Comparison of ENCODE assay signal across 22 mouse cellular contexts in genomic region chr13:55479929-55480328, GRCm38 (mm10). TPM values are rescaled to one million over a fixed set of nuclear protein-coding genes. Genes with fewer than 3 reads are reported as not detected.
DNase-seq lines count a peak whose midpoint lies in the region; ATAC-seq and TF ChIP-seq lines count a peak whose summit lies in the region.
"Had no signal": no experiment of that assay in that cellular context is flagged by ENCODE, and none has a peak within 500 bp of the region (broad histone marks: within the 10 kb centered on the region; RNA-seq: fewer than 3 reads in every experiment).

No protein-coding gene starts in this region.

- H3K27ac ChIP-seq in forebrain, embryonic 12.5 days, result peak overlapping the region; percentile 1; the same call in 1 of the 2 replicates
- H3K27ac ChIP-seq in forebrain, postnatal 0 days (ENCODE audit: low read depth, low read length), result no peak overlapping the region
- 0 out of 2 replicates have a peak overlapping the region, but pooled peaks have one; percentile 31 for H3K27ac ChIP-seq in heart, embryonic 15.5 days
- H3K27ac ChIP-seq in MEL (ENCODE audit: control insufficient read depth, low read depth, low read length), result no peak overlapping the region
- H3K27ac ChIP-seq: embryonic facial prominence, embryonic 13.5 days; embryonic facial prominence, embryonic 15.5 days; forebrain, embryonic 10.5 days had no signal

- TF ChIP-seq EP300 in MEL (IDR thresholded peaks at IDR 0.05; ENCODE audit: low read depth in 1 of 2, low read length in 2 of 2), result peak in 1 of 2 experiments; percentile 33; a peak in 1 of 4 replicates

- H3K36me3 ChIP-seq in forebrain, embryonic 12.5 days (replicated peaks), result peaks cover 82% of the 10 kb centered on the region
- peaks cover 74% of the 10 kb centered on the region for H3K36me3 ChIP-seq in forebrain, postnatal 0 days (ENCODE audit: insufficient read depth)
- H3K36me3 ChIP-seq in heart, embryonic 15.5 days, result peaks cover 41% of the 10 kb centered on the region
- H3K36me3 ChIP-seq in MEL (ENCODE audit: control insufficient read depth in 1 of 2, insufficient read depth in 2 of 2, low read length in 2 of 2), result peaks cover 0 to 6% of the 10 kb centered on the region in 2 experiments; a peak in 2 of 4 replicates
- H3K36me3 ChIP-seq: G1E had no signal

- peaks cover 41% of the 10 kb centered on the region for H3K4me1 ChIP-seq in forebrain, embryonic 12.5 days
- H3K4me1 ChIP-seq in forebrain, postnatal 0 days (ENCODE audit: insufficient read depth), result peaks cover 20% of the 10 kb centered on the region
- H3K4me1 ChIP-seq in heart, embryonic 15.5 days (replicated peaks), result peaks cover 42% of the 10 kb centered on the region
- H3K4me1 ChIP-seq in MEL (ENCODE audit: control insufficient read depth in 1 of 2, insufficient read depth in 2 of 2, low read length in 2 of 2), result peaks cover 5 to 17% of the 10 kb centered on the region in 2 experiments; a peak in 3 of 4 replicates

- no peaks in the 10 kb centered on the region for H3K79me2 ChIP-seq in MEL (ENCODE audit: control insufficient read depth, insufficient read depth, low read length, poor library complexity)

- no peak overlapping the region for H3K4me3 ChIP-seq in forebrain, embryonic 12.5 days (replicated peaks)
- no peak overlapping the region for H3K4me3 ChIP-seq in forebrain, postnatal 0 days (ENCODE audit: low read depth, low read length)
- no peak overlapping the region for H3K4me3 ChIP-seq in heart, embryonic 15.5 days
- H3K4me3 ChIP-seq in MEL (ENCODE audit: control insufficient read depth in 1 of 2, insufficient read depth in 1 of 2, low read depth in 2 of 2, low read length in 2 of 2), result no peak overlapping the region
- H3K4me3 ChIP-seq: embryonic facial prominence, embryonic 13.5 days; embryonic facial prominence, embryonic 15.5 days; erythroblast, embryonic 14.5 days; forebrain, embryonic 10.5 days had no signal

- TF ChIP-seq POLR2A in MEL (IDR thresholded peaks at IDR 0.05; ENCODE audit: control insufficient read depth in 1 of 2, insufficient read depth in 1 of 2, low read depth in 1 of 2, low read length in 2 of 2, poor library complexity in 1 of 2), result peak in 1 of 2 experiments; percentile 49; a peak in 2 of 4 replicates

- DNase-seq in forebrain, postnatal 0 days, result no peak
- DNase-seq in heart, adult 11 months, result no peak
- DNase-seq in MEL (ENCODE audit: low read depth, low spot score), result peak; percentile 53
- DNase-seq: adrenal gland, adult 2 months; adrenal gland, postnatal 10 days; adrenal gland, postnatal 25 days; cerebellum, adult 11 months; cerebellum, adult 18-20 months; cerebellum, adult 8-10 months; cerebellum, adult 9-11 months; cerebellum, postnatal 14 days; cerebellum, postnatal 36 days; embryo, embryonic 11 days had no signal

- no peak for ATAC-seq in forebrain, embryonic 12.5 days (ENCODE audit: low FRiP score)
- no peak for ATAC-seq in forebrain, postnatal 0 days
- ATAC-seq in heart, embryonic 15.5 days (replicated peaks; ENCODE audit: insufficient number of reproducible peaks, insufficient read depth, low FRiP score, low read depth), result no peak
- ATAC-seq: CD4-positive, CD25-positive, alpha-beta regulatory T cell, adult 4 months; forebrain, embryonic 14.5 days had no signal

- H3K9ac ChIP-seq in forebrain, embryonic 12.5 days, result no peak overlapping the region
- H3K9ac ChIP-seq in forebrain, postnatal 0 days, result no peak overlapping the region
- no peak overlapping the region for H3K9ac ChIP-seq in heart, embryonic 15.5 days
- H3K9ac ChIP-seq in MEL (ENCODE audit: control insufficient read depth, low read depth, low read length, poor library complexity, severe bottlenecking), result no peak overlapping the region
- H3K9ac ChIP-seq: embryonic facial prominence, embryonic 13.5 days; embryonic facial prominence, embryonic 15.5 days had no signal

- H3K4me2 ChIP-seq in forebrain, embryonic 12.5 days, result no peak overlapping the region
- no peak overlapping the region for H3K4me2 ChIP-seq in forebrain, postnatal 0 days (ENCODE audit: low read depth)
- no peak overlapping the region for H3K4me2 ChIP-seq in heart, embryonic 15.5 days
- H3K4me2 ChIP-seq: embryonic facial prominence, embryonic 13.5 days; embryonic facial prominence, embryonic 15.5 days had no signal

- TF ChIP-seq RAD21 in MEL (IDR thresholded peaks at IDR 0.05; ENCODE audit: low read depth, low read length), result no peak

- TF ChIP-seq CTCF in forebrain, postnatal 0 days (IDR thresholded peaks at IDR 0.05; ENCODE audit: low read depth), result no peak
- no peak for TF ChIP-seq CTCF in MEL (IDR thresholded peaks at IDR 0.05 in 2 of 3, conservative IDR thresholded peaks at IDR 0.05 in 1 of 3; ENCODE audit: control insufficient read depth in 1 of 3, insufficient read depth in 1 of 3, low read depth in 2 of 3, low read length in 3 of 3, poor library complexity in 1 of 3, severe bottlenecking in 1 of 3)

- H3K27me3 ChIP-seq in forebrain, embryonic 12.5 days, result no peaks in the 10 kb centered on the region
- H3K27me3 ChIP-seq in forebrain, postnatal 0 days (ENCODE audit: insufficient read depth, low read length), result no peaks in the 10 kb centered on the region
- H3K27me3 ChIP-seq in heart, embryonic 15.5 days, result peaks cover 60% of the 10 kb centered on the region
- H3K27me3 ChIP-seq in MEL (ENCODE audit: control insufficient read depth in 1 of 2, insufficient read depth in 2 of 2, low read length in 2 of 2), result peaks cover 0 to 3% of the 10 kb centered on the region in 2 experiments; a peak in 3 of 4 replicates
- H3K27me3 ChIP-seq: embryonic facial prominence, embryonic 13.5 days; embryonic facial prominence, embryonic 15.5 days had no signal

- H3K9me3 ChIP-seq in forebrain, embryonic 12.5 days, result no peaks in the 10 kb centered on the region
- H3K9me3 ChIP-seq in forebrain, postnatal 0 days (ENCODE audit: low read length), result no peaks in the 10 kb centered on the region
- H3K9me3 ChIP-seq in heart, embryonic 15.5 days (replicated peaks), result no peaks in the 10 kb centered on the region
- no peaks in the 10 kb centered on the region for H3K9me3 ChIP-seq in MEL (replicated peaks; ENCODE audit: insufficient read depth, low read length)
- H3K9me3 ChIP-seq: embryonic facial prominence, embryonic 13.5 days; embryonic facial prominence, embryonic 15.5 days; forebrain, embryonic 10.5 days; G1E had no signal

TF ChIP-seq in MEL, 35 proteins besides CTCF, POLR2A, EP300 and RAD21 (continues in another document):
- TF ChIP-seq USF2 (IDR thresholded peaks at IDR 0.05; ENCODE audit: borderline replicate concordance in 1 of 2, insufficient read depth in 1 of 2, low read depth in 1 of 2, low read length in 2 of 2), result no peak
- 0 out of 2 replicates have a peak, but pooled peaks have one; percentile 13 for TF ChIP-seq GATA1 (IDR thresholded peaks at IDR 0.05; ENCODE audit: low read depth, low read length)
- 0 out of 2 replicates have a peak, but pooled peaks have one; percentile 5 for TF ChIP-seq ETS1 (IDR thresholded peaks at IDR 0.05; ENCODE audit: low read depth, low read length)

RNA-seq across cellular contexts. Expression of gene Dbn1, which starts 8.0 kb away (rescaled TPM):
- polyA plus RNA-seq in forebrain, embryonic 12.5 days (2016; fragmentation: Nextera tagmentation; extraction: Ambion mirVana), result 591 and 654 TPM in 2 replicates
- 545 and 619 TPM in 2 replicates for total RNA-seq in forebrain, postnatal 0 days (2014; rRNA removed)
- polyA plus RNA-seq in forebrain, postnatal 0 days (2015; fragmentation: Nextera tagmentation; extraction: Ambion mirVana), result 603 and 619 TPM in 2 replicates
- 60.1 and 77.2 TPM in 2 replicates for polyA plus RNA-seq in heart, embryonic 15.5 days (2015; fragmentation: Nextera tagmentation; extraction: Ambion mirVana)
- total RNA-seq in MEL (2012; rRNA removed), result 0.04 and 0.10 TPM in 2 replicates
- under 1 TPM in 1 of 2 experiments, not detected in 1; 0.53 TPM for polyA plus RNA-seq in MEL (2012; ENCODE audit: insufficient read depth in 1 of 2, insufficient read length in 2 of 2, low read depth in 1 of 2, low replicate concordance in 2 of 2, missing spikeins in 1 of 2)
- polyA plus RNA-seq: CD4-positive, CD25-positive, alpha-beta regulatory T cell, adult 4 months had no signal

RNA-seq across cellular contexts. Expression of gene Prr7, which starts 15.9 kb away (rescaled TPM):
- 1.7 and 2.7 TPM in 2 replicates for polyA plus RNA-seq in forebrain, embryonic 12.5 days (2016; fragmentation: Nextera tagmentation; extraction: Ambion mirVana)
- total RNA-seq in forebrain, postnatal 0 days (2014; rRNA removed), result 108 and 118 TPM in 2 replicates
- polyA plus RNA-seq in forebrain, postnatal 0 days (2015; fragmentation: Nextera tagmentation; extraction: Ambion mirVana), result 7.8 and 8.7 TPM in 2 replicates
- polyA plus RNA-seq in heart, embryonic 15.5 days (2015; fragmentation: Nextera tagmentation; extraction: Ambion mirVana), result 0.18 and 0.30 TPM in 2 replicates
- 2.4 and 2.7 TPM in 2 replicates for total RNA-seq in MEL (2012; rRNA removed)
- polyA plus RNA-seq in MEL (2012; ENCODE audit: insufficient read depth in 1 of 2, insufficient read length in 2 of 2, low read depth in 1 of 2, low replicate concordance in 2 of 2, missing spikeins in 1 of 2), result 1 to 10 TPM in 1 of 2 experiments, not detected in 1; 8.7 TPM
- polyA plus RNA-seq: CD4-positive, CD25-positive, alpha-beta regulatory T cell, adult 4 months had no signal

RNA-seq across cellular contexts. Expression of gene Pdlim7, which starts 33.5 kb away (rescaled TPM):
- polyA plus RNA-seq in forebrain, embryonic 12.5 days (2016; fragmentation: Nextera tagmentation; extraction: Ambion mirVana), result 139 and 147 TPM in 2 replicates
- 26.6 and 36.7 TPM in 2 replicates for total RNA-seq in forebrain, postnatal 0 days (2014; rRNA removed)
- 114 and 115 TPM in 2 replicates for polyA plus RNA-seq in forebrain, postnatal 0 days (2015; fragmentation: Nextera tagmentation; extraction: Ambion mirVana)
- polyA plus RNA-seq in heart, embryonic 15.5 days (2015; fragmentation: Nextera tagmentation; extraction: Ambion mirVana), result 221 and 251 TPM in 2 replicates
- total RNA-seq in MEL (2012; rRNA removed), result 12.3 and 15.7 TPM in 2 replicates
- polyA plus RNA-seq in MEL (2012; ENCODE audit: insufficient read depth in 1 of 2, insufficient read length in 2 of 2, low read depth in 1 of 2, low replicate concordance in 2 of 2, missing spikeins in 1 of 2), result 10 to 100 TPM in 1 of 2 experiments, not detected in 1; 40.6 TPM

RNA-seq across cellular contexts. Expression of gene Grk6, which starts 35.1 kb away (rescaled TPM):
- polyA plus RNA-seq in forebrain, embryonic 12.5 days (2016; fragmentation: Nextera tagmentation; extraction: Ambion mirVana), result 54.2 and 58.1 TPM in 2 replicates
- total RNA-seq in forebrain, postnatal 0 days (2014; rRNA removed), result 79.5 and 88.2 TPM in 2 replicates
- 38.5 and 40.8 TPM in 2 replicates for polyA plus RNA-seq in forebrain, postnatal 0 days (2015; fragmentation: Nextera tagmentation; extraction: Ambion mirVana)
- 15.5 and 24.7 TPM in 2 replicates for polyA plus RNA-seq in heart, embryonic 15.5 days (2015; fragmentation: Nextera tagmentation; extraction: Ambion mirVana)
- 75.9 and 83.2 TPM in 2 replicates for total RNA-seq in MEL (2012; rRNA removed)
- polyA plus RNA-seq in MEL (2012; ENCODE audit: insufficient read depth in 1 of 2, insufficient read length in 2 of 2, low read depth in 1 of 2, low replicate concordance in 2 of 2, missing spikeins in 1 of 2), result 10 to 100 TPM in 1 of 2 experiments, not detected in 1; 96.7 TPM

RNA-seq across cellular contexts. Expression of gene Dok3, which starts 49.2 kb away (rescaled TPM):
- 3.3 and 3.7 TPM in 2 replicates for polyA plus RNA-seq in forebrain, embryonic 12.5 days (2016; fragmentation: Nextera tagmentation; extraction: Ambion mirVana)
- total RNA-seq in forebrain, postnatal 0 days (2014; rRNA removed), result 2.5 and 4.8 TPM in 2 replicates
- polyA plus RNA-seq in forebrain, postnatal 0 days (2015; fragmentation: Nextera tagmentation; extraction: Ambion mirVana), result 0.82 TPM in 2 replicates
- polyA plus RNA-seq in heart, embryonic 15.5 days (2015; fragmentation: Nextera tagmentation; extraction: Ambion mirVana), result 1.3 and 3.0 TPM in 2 replicates
- total RNA-seq in MEL (2012; rRNA removed), result 1.4 and 1.6 TPM in 2 replicates
- polyA plus RNA-seq in MEL (2012; ENCODE audit: insufficient read depth in 1 of 2, insufficient read length in 2 of 2, low read depth in 1 of 2, low replicate concordance in 2 of 2, missing spikeins in 1 of 2), result 1 to 10 TPM in 1 of 2 experiments, not detected in 1; 4.3 TPM

Comparison
In these comparisons a context has a peak if more than half of its experiments do, and no peak if none do; other contexts are left out.
1. H3K27ac ChIP-seq: peak in forebrain, embryonic 12.5 days (single experiment) and heart, embryonic 15.5 days (single experiment); none in forebrain, postnatal 0 days (single experiment) and MEL (single experiment).
2. RNA of gene Dbn1, which starts 8.0 kb away (polyA plus RNA-seq): 603 to 619 TPM in forebrain, postnatal 0 days, 591 to 654 TPM in forebrain, embryonic 12.5 days and 60.1 to 77.2 TPM in heart, embryonic 15.5 days; 0.53 TPM in MEL; every median in the first group is over 10 times any median in the second.